Mouse (Mus musculus) lung, postnatal 0 days (tissue): Measurements from ENCODE around the gene Lyrm1.

Source experiments
- CTCF ChIP-seq: IDR thresholded peaks from 2 replicates; pipeline ENCODE4 v1.5.1; 2016; ENCODE audit warnings: antibody characterized with exemption, mild to moderate bottlenecking
- EP300 ChIP-seq: IDR thresholded peaks from 2 replicates; pipeline ENCODE4 v1.6.1; 2016; ENCODE audit warnings: antibody characterized with exemption, mild to moderate bottlenecking, control low read depth

DNA sequence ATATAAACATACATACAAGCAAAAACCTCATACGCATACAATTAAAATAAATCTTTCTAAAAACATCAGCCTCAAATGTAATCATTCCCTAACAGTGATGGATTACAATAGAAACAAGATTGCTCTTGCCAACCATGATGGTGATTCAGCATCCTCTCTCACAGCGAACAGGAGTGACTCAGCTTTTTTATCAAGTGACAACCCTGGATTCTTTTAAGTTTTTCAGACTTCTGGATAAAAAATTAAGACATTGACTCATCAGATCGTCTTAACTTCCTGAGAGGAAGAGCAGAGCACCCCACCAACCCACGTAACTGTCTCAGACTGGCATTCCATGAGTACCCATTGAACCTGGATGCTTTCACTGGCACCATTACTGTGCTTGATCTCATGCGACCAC lies 78.6 kb downstream of the Lyrm1 start:
- no peak for TF ChIP-seq EP300
- no peak for TF ChIP-seq CTCF
